Mouse (Mus musculus) cerebellum, adult 2 months (tissue): ENCODE results near the gene Pnmt. TPM values are rescaled to one million over a fixed set of nuclear protein-coding genes. Genes with fewer than 3 reads are reported as not detected.

Source experiments
- DNase-seq, 2 experiments: peaks; one replicate each; pipeline ENCODE4 v3.0.0; 2021
- H3K27ac ChIP-seq: fragments of 200-500 bp; 2 replicates; pipeline ENCODE4 v1.5.1; 2012; ENCODE audit warnings: low read length, control low read depth, inconsistent platforms; ENCODE audit not compliant: insufficient read depth
- H3K27me3 ChIP-seq: fragments of 200-500 bp; 2 replicates; pipeline ENCODE4 v1.6.1; 2012; ENCODE audit warnings: inconsistent platforms, mild to moderate bottlenecking, low read length, moderate library complexity; ENCODE audit not compliant: control insufficient read depth, insufficient read depth
- H3K4me1 ChIP-seq: fragments of 200-500 bp; 2 replicates; pipeline ENCODE4 v1.6.1; 2011; ENCODE audit warnings: low read length; ENCODE audit not compliant: control insufficient read depth, insufficient read depth
- H3K4me3 ChIP-seq: fragments of 200-500 bp; replicated peaks from 2 replicates; pipeline ENCODE3; 2011; ENCODE audit warnings: mild to moderate bottlenecking, low read depth, low read length, control low read depth; ENCODE audit not compliant: insufficient read depth
- CTCF ChIP-seq: fragments of 200-500 bp; IDR thresholded peaks from 2 replicates; pipeline ENCODE4 v1.5.1; 2011; ENCODE audit warnings: low read depth, mild to moderate bottlenecking, control low read depth, low read length, moderate library complexity, borderline replicate concordance; ENCODE audit not compliant: insufficient read depth
- POLR2A ChIP-seq: fragments of 200-500 bp; IDR thresholded peaks from 2 replicates; pipeline ENCODE4 v1.6.1; 2011; ENCODE audit warnings: low read length, control low read depth, borderline replicate concordance; ENCODE audit not compliant: insufficient read depth
- WGBS: fragments of 180-500 bp; shearing (Covaris S2); methylation state at CpG from one replicate; pipeline ENCODE4 v1.1.7; 2018; 5-methylcytosine and 5-hydroxymethylcytosine counted together
- polyA plus RNA-seq: library from polyadenylated mRNA; depleted of rRNA; stranded (reverse); fragments of >200 nt; gene quantifications from 2 replicates; pipeline ENCODE4 v1.2.3, GENCODE M21; 2012; rRNA removed

Pnmt gene
- polyA plus RNA-seq, 1 experiment: 0.26 TPM

DNA sequence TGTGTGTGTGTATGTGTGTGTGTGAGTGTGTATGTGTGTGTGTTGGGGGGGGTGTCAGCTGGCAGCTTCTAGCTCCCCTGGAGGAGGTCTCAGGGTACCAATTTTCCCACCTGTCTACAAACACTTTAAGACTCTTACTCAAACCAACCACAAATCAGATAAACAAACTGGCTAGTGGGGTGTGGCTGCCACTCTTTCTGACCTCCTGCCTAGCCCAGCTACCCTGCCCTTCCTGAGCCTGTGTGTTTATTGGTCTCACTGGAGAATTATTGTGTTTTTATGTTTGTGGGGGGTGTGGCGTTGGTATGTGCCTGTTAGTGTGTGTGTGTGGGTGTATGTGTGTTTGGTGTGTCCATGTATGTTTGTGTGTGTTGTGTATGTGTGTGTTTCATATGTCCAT is 30.8 kb downstream of the Pnmt start:
- H3K27ac ChIP-seq: no peak overlapping the region
- no peaks in the 10 kb centered on the region; the same call in 1 of the 2 replicates for H3K4me1 ChIP-seq
- TF ChIP-seq POLR2A: no peak
- TF ChIP-seq CTCF: no peak
- 88% methylated on average over 1 of the region's 1 CpGs for WGBS
- peaks cover 6% of the 10 kb centered on the region; the same call in 1 of the 2 replicates for H3K27me3 ChIP-seq
- no peak overlapping the region for H3K4me3 ChIP-seq
- no peak for DNase-seq

DNA sequence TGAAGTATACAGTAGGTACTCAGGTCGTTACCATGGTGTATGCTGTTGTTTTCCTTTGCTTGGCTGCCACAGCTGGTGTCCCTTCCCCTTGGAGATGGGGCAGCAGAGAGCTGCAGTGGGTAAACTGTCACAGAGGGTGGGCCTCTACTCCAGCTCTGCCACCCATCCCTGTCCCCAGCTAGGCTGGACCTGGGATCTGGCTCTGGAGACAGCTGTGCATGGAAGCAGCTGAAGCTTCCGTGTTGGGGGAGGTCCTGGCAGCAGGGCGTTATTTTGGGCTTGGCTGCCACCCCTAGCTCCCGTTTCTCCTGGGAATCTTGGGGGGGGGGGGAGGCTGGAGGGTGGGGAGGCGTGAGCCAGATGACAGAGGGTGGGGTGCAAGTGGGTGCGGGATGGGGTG is 32.0 kb downstream of the Pnmt start:
- H3K27me3 ChIP-seq: no peaks in the 10 kb centered on the region; the same call in 1 of the 2 replicates
- no peak for DNase-seq
- TF ChIP-seq POLR2A (no peak), CTCF (no peak)
- H3K27ac ChIP-seq: no peak overlapping the region
- 28% methylated on average over 5 of the region's 6 CpGs for WGBS
- no peak overlapping the region for H3K4me3 ChIP-seq
- no peaks in the 10 kb centered on the region for H3K4me1 ChIP-seq

- no peak overlapping the region for H3K27ac ChIP-seq
- WGBS: 69% methylated on average over 10 of the region's 10 CpGs
- no peak for TF ChIP-seq POLR2A
- TF ChIP-seq CTCF: no peak
- DNase-seq: no peak
- no peak overlapping the region for H3K4me3 ChIP-seq
- H3K27me3 ChIP-seq: no peaks in the 10 kb centered on the region
- no peaks in the 10 kb centered on the region for H3K4me1 ChIP-seq
These were observed 32.8 kb downstream of the Pnmt start for GRCm38 (mm10) chr11:98418939-98419547.

- H3K4me1 ChIP-seq: no peaks in the 10 kb centered on the region
- no peak for DNase-seq
- H3K27ac ChIP-seq: no peak overlapping the region
- WGBS: 90% methylated on average over 7 of the region's 7 CpGs
- TF ChIP-seq POLR2A: no peak
- no peak for TF ChIP-seq CTCF
- H3K4me3 ChIP-seq: no peak overlapping the region
- no peaks in the 10 kb centered on the region for H3K27me3 ChIP-seq
These were observed 40.3 kb downstream of the Pnmt start for GRCm38 (mm10) chr11:98426592-98426991.

DNA sequence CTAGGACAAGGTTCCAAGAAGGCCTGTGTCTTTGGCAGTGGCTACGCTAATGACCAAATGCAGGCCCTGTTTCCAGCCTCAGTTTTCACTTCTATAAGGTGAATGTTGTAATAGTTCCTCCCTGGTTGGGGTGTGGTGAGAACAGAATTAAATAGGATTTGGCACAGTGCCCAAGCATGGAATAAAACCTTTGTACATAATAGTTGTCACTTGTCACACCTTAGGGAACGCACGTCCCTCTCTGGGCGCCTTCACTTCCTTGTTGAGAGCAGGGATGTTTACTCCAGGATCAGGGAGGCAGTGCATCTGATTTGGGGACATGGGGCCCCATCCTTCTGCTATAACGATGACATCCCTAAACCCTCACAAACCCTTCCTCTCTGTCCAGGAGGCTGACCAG is 42.2 kb downstream of the Pnmt start:
- Histone ChIP-seq H3K4me1 (no peaks in the 10 kb centered on the region), H3K4me3 (no peak overlapping the region), H3K27ac (no peak overlapping the region), H3K27me3 (no peaks in the 10 kb centered on the region)
- DNase-seq: no peak
- 83% methylated on average over 5 of the region's 5 CpGs for WGBS
- TF ChIP-seq POLR2A (no peak), CTCF (no peak)

DNA sequence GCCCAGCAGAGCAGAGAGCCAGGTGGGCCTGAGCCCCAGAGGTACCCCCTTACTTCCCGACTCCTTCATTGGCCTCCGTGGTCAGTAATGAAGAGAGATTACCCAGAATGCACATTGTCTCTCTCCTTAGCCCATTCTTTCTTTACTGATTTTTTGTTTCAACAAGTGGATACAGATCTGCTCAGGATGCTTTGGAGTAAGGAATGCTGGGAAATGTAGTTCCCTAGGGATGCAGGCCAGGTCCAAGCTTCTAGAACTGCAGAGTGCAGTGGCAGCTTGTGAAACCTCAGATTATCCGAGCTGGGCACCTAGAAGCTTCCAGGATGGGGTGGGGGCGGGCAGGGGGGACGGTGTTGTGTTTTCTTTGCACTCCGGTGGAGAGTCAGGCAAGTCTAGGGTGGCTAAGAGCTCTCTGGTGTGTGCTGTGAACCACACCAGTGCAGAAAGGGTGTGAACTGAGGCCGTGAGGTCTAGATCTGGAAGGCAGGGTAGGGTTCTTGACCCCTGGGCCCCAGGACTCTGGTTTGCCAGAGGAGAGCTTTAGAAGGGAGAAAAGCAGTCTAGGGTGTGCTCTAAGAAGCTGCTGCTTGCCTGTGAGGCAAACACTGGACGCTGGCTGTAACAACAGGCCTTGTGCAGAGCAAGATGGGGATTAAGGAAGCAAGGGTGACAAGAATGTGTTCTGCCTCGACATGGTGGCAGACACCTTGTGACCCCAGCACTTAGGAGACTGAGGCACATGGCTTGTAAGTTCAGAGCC is 45.7 kb downstream of the Pnmt start:
- no peaks in the 10 kb centered on the region for H3K4me1 ChIP-seq
- no peak overlapping the region for H3K4me3 ChIP-seq
- H3K27me3 ChIP-seq: no peaks in the 10 kb centered on the region
- TF ChIP-seq POLR2A: no peak
- TF ChIP-seq CTCF: no peak
- 77% methylated on average over 9 of the region's 9 CpGs for WGBS
- no peak overlapping the region for H3K27ac ChIP-seq
- DNase-seq: no peak

DNA sequence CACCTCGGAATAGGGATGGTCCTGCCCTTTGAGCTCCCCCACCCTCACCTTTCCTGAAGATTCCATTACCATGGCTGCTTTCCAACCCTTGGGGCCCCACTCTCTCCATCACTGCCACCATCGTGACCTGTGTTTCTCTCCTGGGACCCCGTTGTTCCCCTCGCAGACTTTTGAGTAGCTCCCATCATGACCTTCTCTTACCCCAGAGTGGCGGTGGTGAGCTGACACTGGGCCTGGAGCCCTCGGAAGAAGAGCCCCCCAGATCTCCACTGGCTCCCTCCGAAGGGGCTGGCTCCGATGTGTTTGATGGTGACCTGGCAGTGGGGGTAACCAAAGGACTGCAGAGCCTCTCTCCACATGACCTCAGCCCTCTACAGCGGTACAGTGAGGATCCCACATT is 49.5 kb downstream of the Pnmt start:
- H3K27me3 ChIP-seq: no peaks in the 10 kb centered on the region
- no peaks in the 10 kb centered on the region; the same call in 1 of the 2 replicates for H3K4me1 ChIP-seq
- H3K27ac ChIP-seq: no peak overlapping the region
- TF ChIP-seq POLR2A: no peak
- no peak for TF ChIP-seq CTCF
- no peak for DNase-seq
- H3K4me3 ChIP-seq: no peak overlapping the region
- 89% methylated on average over 9 of the region's 9 CpGs for WGBS

DNA sequence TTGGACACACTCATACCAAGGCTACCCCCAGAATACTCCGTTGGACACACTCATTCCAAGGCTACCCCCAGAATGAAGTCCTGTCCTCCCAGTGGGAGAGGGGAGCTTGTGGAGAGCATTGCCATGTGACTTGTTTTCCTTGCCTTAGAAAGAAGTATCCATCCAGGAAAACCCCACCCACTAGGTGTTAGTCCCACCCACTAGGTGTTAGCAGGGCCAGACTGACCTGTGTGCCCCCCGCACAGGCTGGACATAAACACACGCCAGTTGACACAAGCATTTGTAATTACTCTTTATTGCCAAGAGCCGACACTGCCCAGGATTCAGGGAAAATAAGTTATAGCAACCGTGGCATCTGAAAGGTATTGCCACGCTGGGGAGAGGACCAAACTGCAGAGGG is 51.2 kb downstream of the Pnmt start:
- WGBS: 89% methylated on average over 6 of the region's 6 CpGs
- no peak for DNase-seq
- Histone ChIP-seq H3K4me3 (no peak overlapping the region), H3K4me1 (no peaks in the 10 kb centered on the region; the same call in 1 of the 2 replicates), H3K27me3 (no peaks in the 10 kb centered on the region), H3K27ac (no peak overlapping the region)
- TF ChIP-seq CTCF: no peak
- TF ChIP-seq POLR2A: no peak

Other genes starting within 250 kb of the Pnmt start
- 23.0 and 25.1 TPM in 2 replicates for gene Fbxl20, start 236.0 kb upstream of the Pnmt start, polyA plus RNA-seq
- 27.0 and 29.0 TPM in 2 replicates for gene Med1, start 193.2 kb upstream of the Pnmt start, polyA plus RNA-seq
- gene Cdk12, start 183.4 kb upstream of the Pnmt start, polyA plus RNA-seq: 23.3 and 24.9 TPM in 2 replicates
- gene Neurod2, start 56.8 kb upstream of the Pnmt start, polyA plus RNA-seq: 57.4 and 68.4 TPM in 2 replicates
- 150 and 173 TPM in 2 replicates for gene Ppp1r1b, start 38.0 kb upstream of the Pnmt start, polyA plus RNA-seq
- gene Stard3, start 28.1 kb upstream of the Pnmt start, polyA plus RNA-seq: 53.5 and 56.1 TPM in 2 replicates
- gene Tcap, start 2.6 kb upstream of the Pnmt start, polyA plus RNA-seq: 0.95 and 1.3 TPM in 2 replicates
- gene Pgap3, start 14.0 kb downstream of the Pnmt start, polyA plus RNA-seq: 13.2 and 14.1 TPM in 2 replicates
- gene Erbb2, start 26.0 kb downstream of the Pnmt start, polyA plus RNA-seq: 1.6 and 1.8 TPM in 2 replicates
- 182 and 183 TPM in 2 replicates for gene Mien1, start 52.5 kb downstream of the Pnmt start, polyA plus RNA-seq
- 15.8 and 19.9 TPM in 2 replicates for gene Grb7, start 59.9 kb downstream of the Pnmt start, polyA plus RNA-seq
- 0.07 and 0.10 TPM in 2 replicates for gene Ikzf3, start 159.6 kb downstream of the Pnmt start, polyA plus RNA-seq
- 0.13 and 0.20 TPM in 2 replicates for gene Zpbp2, start 164.6 kb downstream of the Pnmt start, polyA plus RNA-seq
- 64.6 and 66.8 TPM in 2 replicates for gene Ormdl3, start 200.9 kb downstream of the Pnmt start, polyA plus RNA-seq
- 0.41 TPM in 1 of 2 replicates, not detected in the other for gene Lrrc3c, start 211.8 kb downstream of the Pnmt start, polyA plus RNA-seq
- gene Gm12355, start 239.2 kb downstream of the Pnmt start, polyA plus RNA-seq: 0.33 and 0.35 TPM in 2 replicates
- gene Gsdma3, start 239.9 kb downstream of the Pnmt start, polyA plus RNA-seq: not detected in 2 replicates